Mouse (Mus musculus) brown adipose tissue, adult 24 weeks (tissue): Measurements from ENCODE around the gene Hist1h1e. TPM values are rescaled to one million over a fixed set of nuclear protein-coding genes. Genes with fewer than 3 reads are reported as not detected.
"Not testable (repeated sequence)": the region's sequence is repeated elsewhere in the genome, so short reads cannot be mapped to it uniquely, and the experiment has no call there.

Experiments used
- H3K27ac ChIP-seq: fragments of 200-500 bp; replicated peaks from 2 replicates; pipeline ENCODE4 v1.5.1; 2012; ENCODE audit warnings: low read depth, mild to moderate bottlenecking, low read length
- H3K4me1 ChIP-seq: fragments of 200-500 bp; 2 replicates; pipeline ENCODE4 v1.6.1; 2012; ENCODE audit warnings: low read length, mixed read lengths; ENCODE audit not compliant: control insufficient read depth, insufficient read depth, insufficient read length
- H3K4me3 ChIP-seq: fragments of 200-500 bp; 2 replicates; pipeline ENCODE4 v1.5.1; 2012; ENCODE audit warnings: low read depth, mild to moderate bottlenecking, low read length, moderate library complexity; ENCODE audit not compliant: insufficient read depth
- polyA plus RNA-seq: library from polyadenylated mRNA; stranded (reverse); fragments of >200 nt; gene quantifications from 2 replicates; pipeline ENCODE4 v1.2.4, GENCODE M21; 2012; ENCODE audit not compliant: missing spikeins, insufficient read depth, insufficient read length

The Hist1h1e gene
- 4.0 TPM in 2 replicates for polyA plus RNA-seq

- Histone ChIP-seq H3K27ac (peak within 1 kb of the TSS; percentile 82), H3K4me3 (peak within 1 kb of the TSS; percentile 88)
- H3K4me1 ChIP-seq, result not testable (repeated sequence)
Measured at GRCm38 (mm10) chr13:23622175-23622671, at the start of gene Hist1h1e. Hist1h1e (minus strand) TSS chr13:23622558.

- H3K4me1 ChIP-seq, result no peaks in the 10 kb centered on the region
- H3K27ac ChIP-seq, result no peak overlapping the region
- H3K4me3 ChIP-seq, result no peak overlapping the region
Measured at GRCm38 (mm10) chr13:23662536-23662935, 40.2 kb upstream of the Hist1h1e start.

DNA sequence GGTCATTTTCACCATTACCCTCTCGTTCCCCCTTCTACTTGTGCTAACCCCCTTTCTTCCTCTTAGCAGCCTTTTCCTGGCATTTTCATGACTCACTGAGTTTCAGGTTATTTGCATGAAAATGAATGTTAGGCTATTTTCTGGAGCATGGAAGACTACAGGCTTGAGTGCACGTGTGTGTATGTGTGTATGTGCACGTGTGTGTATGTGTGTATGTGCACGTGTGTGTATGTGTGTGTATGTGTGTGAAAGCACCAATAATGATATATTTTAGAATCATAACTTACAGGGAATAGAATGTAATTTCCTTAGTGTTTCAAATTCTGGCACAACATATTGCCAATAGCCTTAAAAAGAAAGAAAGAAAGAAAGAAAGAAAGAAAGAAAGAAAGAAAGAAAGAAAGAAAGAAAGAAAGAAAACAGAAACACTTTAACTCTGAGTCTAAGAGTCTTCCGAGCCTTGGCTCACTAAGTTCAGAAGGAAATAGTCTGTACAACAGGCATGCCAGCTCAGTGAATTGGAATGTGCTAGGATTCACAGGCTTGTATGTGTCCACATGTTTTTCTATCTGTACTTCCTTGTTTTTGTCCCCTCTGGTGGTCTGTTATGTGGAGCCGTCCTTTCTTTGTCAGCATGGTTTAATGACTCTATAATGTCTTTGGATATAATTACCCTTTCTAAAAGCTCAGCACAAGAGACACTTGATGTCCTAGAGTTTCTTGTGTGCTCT is 37.4 kb upstream of the Hist1h1e start:
- H3K4me3 ChIP-seq, result no peak overlapping the region
- H3K4me1 ChIP-seq, result no peaks in the 10 kb centered on the region
- no peak overlapping the region for H3K27ac ChIP-seq

- H3K4me1 ChIP-seq, result no peaks in the 10 kb centered on the region
- H3K4me3 ChIP-seq, result no peak overlapping the region
- no peak overlapping the region for H3K27ac ChIP-seq
Measured at GRCm38 (mm10) chr13:23630653-23631052, 8.3 kb upstream of the Hist1h1e start.

- H3K4me1 ChIP-seq, result peaks cover 2% of the 10 kb centered on the region; the same call in 1 of the 2 replicates
- H3K4me3 ChIP-seq, result peak overlapping the region; percentile 72
- peak overlapping the region; percentile 82 for H3K27ac ChIP-seq
Measured at GRCm38 (mm10) chr13:23622861-23623450, 598 bp upstream of the Hist1h1e start.

- H3K4me1 ChIP-seq, result peaks cover 2% of the 10 kb centered on the region; the same call in 1 of the 2 replicates
- H3K4me3 ChIP-seq, result peak overlapping the region; percentile 88
- H3K27ac ChIP-seq, result peak overlapping the region; percentile 30
Measured at GRCm38 (mm10) chr13:23621532-23622174, 705 bp downstream of the Hist1h1e start.

DNA sequence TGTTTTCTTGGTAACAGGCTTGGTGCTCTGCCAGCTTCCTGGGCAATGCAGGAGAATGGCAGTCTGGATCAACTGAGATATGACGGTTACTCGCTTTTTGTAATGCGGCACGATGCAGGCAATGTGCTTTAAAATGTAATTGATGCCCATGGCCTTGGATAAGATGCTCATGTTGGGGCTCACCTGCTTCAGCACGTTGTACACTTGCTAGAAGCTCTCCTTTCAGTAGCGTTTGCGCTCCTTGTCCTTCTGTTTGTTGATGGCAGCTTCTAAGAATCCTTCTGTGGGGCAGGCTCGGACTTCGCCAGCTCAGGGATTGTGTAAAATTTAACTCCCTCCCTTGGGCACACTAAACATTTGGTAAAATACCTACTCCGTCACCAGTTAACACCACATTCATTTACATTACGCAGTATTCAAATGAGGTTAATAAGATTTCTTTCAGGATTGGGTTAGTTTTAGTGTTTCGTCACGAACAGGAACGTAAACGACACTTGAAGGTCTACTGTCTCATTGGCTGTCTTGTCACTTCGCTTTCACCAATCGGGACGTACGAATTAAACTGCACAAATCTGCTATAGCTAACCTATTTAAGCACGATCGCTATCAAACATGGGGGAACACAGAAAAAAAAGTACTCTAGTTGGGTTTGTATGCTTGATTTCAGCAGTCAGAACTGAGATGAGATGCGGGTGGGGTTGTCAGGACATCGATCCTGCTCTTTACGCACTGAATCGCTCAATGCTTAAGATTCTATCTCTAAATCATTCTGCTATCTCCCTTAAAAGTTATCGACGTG is 1.4 kb downstream of the Hist1h1e start, which contains the start of gene Hist1h2be:
Gene Hist1h2be (minus strand): TSS at position 392 of the 799 bp plus-strand sequence.
- Histone ChIP-seq H3K27ac (peak within 1 kb of the TSS; percentile 68), H3K4me1 (peaks cover 2% of the 10 kb centered on the region; the same call in 1 of the 2 replicates), H3K4me3 (peak within 1 kb of the TSS; percentile 88)

DNA sequence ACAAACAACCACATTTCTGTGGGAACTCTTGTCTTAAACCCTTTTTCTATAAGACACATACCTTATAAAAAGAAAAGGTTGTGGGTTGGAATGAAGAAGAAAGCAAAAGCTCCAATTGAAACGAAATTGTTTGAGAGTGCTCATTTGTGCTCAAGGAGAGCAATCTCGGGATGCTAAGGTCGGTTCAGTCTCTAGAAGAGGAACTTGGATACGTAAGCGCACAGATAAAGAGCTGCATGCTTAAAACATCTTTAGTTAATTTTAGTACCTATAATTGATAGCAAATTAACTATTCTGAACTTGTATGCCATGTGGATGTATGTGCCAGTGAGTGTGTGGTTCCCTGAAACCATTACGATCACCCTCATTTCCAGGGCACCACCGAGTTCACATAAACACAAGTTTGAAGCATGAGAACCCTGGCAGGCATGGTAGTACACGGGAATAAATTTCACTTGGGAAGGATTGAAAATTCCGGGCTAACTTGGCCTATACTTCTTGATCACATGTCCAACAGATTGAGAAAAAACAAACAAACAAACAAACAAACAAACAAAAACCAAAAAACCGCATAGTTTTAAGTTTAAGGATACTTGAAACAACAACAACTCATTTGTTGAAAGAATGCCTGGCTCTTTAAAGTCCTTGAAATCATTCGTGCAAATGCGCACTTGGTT is 2.2 kb downstream of the Hist1h1e start:
- peaks cover 2% of the 10 kb centered on the region; the same call in 1 of the 2 replicates for H3K4me1 ChIP-seq
- H3K27ac ChIP-seq, result peak overlapping the region; percentile 68
- peak overlapping the region; percentile 88; the same call in 1 of the 2 replicates for H3K4me3 ChIP-seq

DNA sequence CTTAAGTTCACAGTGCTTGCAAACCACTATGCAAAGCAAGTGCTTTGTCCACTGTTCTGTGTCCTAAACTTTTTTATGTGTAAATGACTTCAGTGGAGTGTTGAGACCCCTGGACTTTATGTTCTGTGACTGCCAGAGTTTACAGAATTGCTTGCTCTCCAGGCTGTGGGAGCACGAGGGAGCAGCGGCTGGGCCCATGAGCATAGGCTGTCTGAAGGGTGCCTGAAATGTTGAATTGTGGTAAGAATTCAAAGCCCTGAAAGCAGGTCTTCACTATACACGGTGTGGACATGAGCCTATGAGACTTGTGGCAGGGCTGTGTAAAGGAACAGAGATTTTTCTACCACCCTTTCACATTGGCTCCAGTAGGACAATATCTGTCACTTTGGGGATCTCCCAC is 10.7 kb downstream of the Hist1h1e start:
- Histone ChIP-seq H3K27ac (no peak overlapping the region), H3K4me3 (no peak overlapping the region), H3K4me1 (no peaks in the 10 kb centered on the region)

DNA sequence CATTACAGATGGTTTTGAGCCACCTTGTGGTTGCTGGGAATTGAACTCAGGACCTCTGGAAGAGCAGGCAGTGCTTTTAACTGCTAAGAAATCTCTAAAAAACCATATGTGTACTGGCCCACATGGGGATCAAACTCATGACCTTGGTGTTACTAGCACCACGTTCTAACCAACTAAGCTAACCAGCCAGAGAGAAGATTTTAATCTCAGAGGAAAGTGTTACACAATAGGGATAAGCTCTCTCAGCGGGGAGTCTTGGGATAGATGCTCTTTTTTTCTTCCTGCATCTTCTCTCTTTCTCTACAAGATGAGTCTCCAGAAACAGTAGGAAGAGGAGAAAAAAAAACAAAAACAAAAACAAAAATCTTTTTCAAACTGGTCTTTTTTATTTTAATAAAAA is 12.0 kb downstream of the Hist1h1e start:
- no peak overlapping the region for H3K27ac ChIP-seq
- no peaks in the 10 kb centered on the region for H3K4me1 ChIP-seq
- no peak overlapping the region for H3K4me3 ChIP-seq

GRCm38 (mm10) chr13:23609844-23610243 is 12.5 kb downstream of the Hist1h1e start:
- H3K27ac ChIP-seq, result no peak overlapping the region
- H3K4me1 ChIP-seq, result no peaks in the 10 kb centered on the region
- H3K4me3 ChIP-seq, result no peak overlapping the region

GRCm38 (mm10) chr13:23609209-23609608 is 13.1 kb downstream of the Hist1h1e start:
- no peak overlapping the region for H3K4me3 ChIP-seq
- H3K4me1 ChIP-seq, result no peaks in the 10 kb centered on the region
- no peak overlapping the region for H3K27ac ChIP-seq

GRCm38 (mm10) chr13:23605052-23605451 is 17.3 kb downstream of the Hist1h1e start:
- H3K4me3 ChIP-seq, result no peak overlapping the region
- no peaks in the 10 kb centered on the region for H3K4me1 ChIP-seq
- H3K27ac ChIP-seq, result no peak overlapping the region

DNA sequence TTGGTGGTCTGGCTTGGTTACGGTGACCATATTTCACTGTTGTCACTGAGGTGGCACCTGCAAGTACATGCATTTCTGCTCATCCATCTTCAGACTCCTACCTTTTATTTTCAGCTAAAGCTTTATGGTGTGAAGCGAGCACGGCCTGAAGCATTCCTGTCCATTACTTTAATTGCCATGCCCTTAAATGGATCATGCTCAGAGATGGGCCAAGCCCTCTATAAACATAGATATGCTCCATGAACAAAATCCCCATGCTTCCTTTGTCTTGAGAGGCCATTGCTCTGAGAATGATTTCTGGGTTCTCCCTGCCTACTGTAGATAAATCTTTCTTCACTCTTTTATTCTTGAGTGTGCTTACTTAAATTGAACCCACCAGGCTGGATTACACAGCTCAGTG is 17.9 kb downstream of the Hist1h1e start:
- H3K4me1 ChIP-seq, result no peaks in the 10 kb centered on the region
- H3K27ac ChIP-seq, result no peak overlapping the region
- no peak overlapping the region for H3K4me3 ChIP-seq
